Mouse (Mus musculus): ENCODE results near the gene Hebp1. TPM values are rescaled to one million over a fixed set of nuclear protein-coding genes. Genes with fewer than 3 reads are reported as not detected.

Gene Hebp1
- 0.53 TPM for polyA plus RNA-seq (2017; shearing (Covaris generic))

DNA sequence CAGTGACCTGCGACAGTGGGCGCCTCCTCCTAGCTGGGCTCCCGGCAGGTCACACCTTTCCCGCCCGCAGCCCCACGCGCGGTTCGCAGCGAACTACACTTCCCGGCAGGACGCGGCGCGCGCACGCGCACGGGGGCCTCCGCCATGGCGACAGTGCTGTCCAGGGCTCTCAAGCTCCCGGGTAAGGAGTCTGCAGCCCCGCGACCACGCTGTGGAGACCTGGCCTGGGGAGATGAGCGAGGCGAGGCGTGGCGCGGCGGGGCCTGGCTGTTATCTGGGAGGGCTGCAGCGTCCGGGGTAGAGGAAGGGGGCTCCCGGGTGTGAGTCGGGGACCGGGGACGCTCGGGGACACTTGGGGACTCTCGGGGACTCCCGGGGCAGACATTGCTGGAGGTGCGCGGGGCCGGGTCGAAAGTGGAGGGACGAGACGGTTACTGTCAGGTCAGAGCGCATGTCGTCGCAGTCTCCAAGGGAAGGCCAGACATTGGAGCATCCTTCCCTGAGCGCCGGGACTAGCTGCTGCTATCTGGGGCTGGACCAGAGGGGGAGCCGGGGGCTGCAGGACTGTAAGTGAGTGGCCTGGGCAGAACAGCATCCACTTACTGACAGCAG, at the start of gene Hebp1, which contains the start of gene Fam234b:
Gene Hebp1, minus strand, starts transcription at position 102 of the 612 bp plus-strand sequence.
Gene Fam234b, plus strand, starts transcription at position 57 of the 612 bp plus-strand sequence.

DNA sequence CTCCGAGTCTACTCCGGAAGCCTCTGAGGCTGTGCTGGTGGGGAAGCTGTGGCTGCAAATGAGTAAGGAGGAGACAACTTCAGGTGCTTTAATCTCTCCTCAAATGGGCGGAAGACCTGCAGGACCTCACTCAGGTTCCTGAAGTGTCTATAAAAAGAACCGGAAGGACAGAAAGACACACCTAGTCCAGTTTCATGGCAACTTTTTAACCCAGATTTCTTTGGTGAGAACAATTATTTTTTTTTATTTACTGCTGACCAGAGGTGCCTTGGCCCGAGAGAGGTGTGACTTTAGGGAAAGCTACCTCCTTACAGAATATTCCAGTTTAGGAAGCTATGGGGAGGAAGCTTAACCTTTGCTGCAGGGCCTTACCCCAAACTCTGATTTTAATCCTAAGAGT, 79.6 kb downstream of the Hebp1 start, which contains the start of gene Gprc5d:
Gene Gprc5d, minus strand, starts transcription at position 101 of the 400 bp plus-strand sequence.

Other genes with a start within 250 kb of the Hebp1 start
- gene Apold1, start 216.3 kb downstream of the Hebp1 start, polyA plus RNA-seq (2017; shearing (Covaris generic)), result 0.15 TPM
- 171 TPM for gene Ddx47, start 186.4 kb downstream of the Hebp1 start, polyA plus RNA-seq (2017; shearing (Covaris generic))
- gene Gprc5a, start 132.4 kb downstream of the Hebp1 start, polyA plus RNA-seq (2017; shearing (Covaris generic)), result 0.47 TPM
- gene Gprc5d, start 79.7 kb downstream of the Hebp1 start, polyA plus RNA-seq (2017; shearing (Covaris generic)), result not detected
- 29.4 TPM for gene Fam234b, start within 50 bp of the Hebp1 start, polyA plus RNA-seq (2017; shearing (Covaris generic))
- gene Gsg1, start 56.3 kb upstream of the Hebp1 start, polyA plus RNA-seq (2017; shearing (Covaris generic)), result not detected
- gene Pbp2, start 112.4 kb upstream of the Hebp1 start, polyA plus RNA-seq (2017; shearing (Covaris generic)), result not detected
- 1.8 TPM for gene Emp1, start 164.5 kb upstream of the Hebp1 start, polyA plus RNA-seq (2017; shearing (Covaris generic))